Mouse (Mus musculus) ES-Bruce4 (cell line): ENCODE measurements around the gene Rpl37. TPM values are rescaled to one million over a fixed set of nuclear protein-coding genes. Genes with fewer than 3 reads are reported as not detected.

Experiments used
- H3K27ac ChIP-seq: 2 replicates; pipeline ENCODE4 v1.5.1; 2012; ENCODE audit warnings: low read length, inconsistent platforms; ENCODE audit not compliant: insufficient read depth
- H3K27me3 ChIP-seq: 2 replicates; pipeline ENCODE4 v1.6.1; 2012; ENCODE audit warnings: mild to moderate bottlenecking, low read length, inconsistent platforms; ENCODE audit not compliant: control insufficient read depth, poor library complexity, insufficient read depth, severe bottlenecking
- H3K36me3 ChIP-seq: 2 replicates; pipeline ENCODE4 v1.6.1; 2012; ENCODE audit warnings: inconsistent platforms, mild to moderate bottlenecking, low read length, moderate library complexity; ENCODE audit not compliant: control insufficient read depth, poor library complexity, insufficient read depth, severe bottlenecking
- H3K4me1 ChIP-seq: one replicate; pipeline ENCODE4 v1.8.1; 2011; ENCODE audit warnings: low read length; ENCODE audit not compliant: control insufficient read depth, insufficient read depth
- H3K4me3 ChIP-seq: 2 replicates; pipeline ENCODE4 v1.5.1; 2011; ENCODE audit warnings: low read depth, mild to moderate bottlenecking, low read length
- H3K9ac ChIP-seq: 2 replicates; pipeline ENCODE4 v1.6.1; 2012; ENCODE audit warnings: low read depth, mild to moderate bottlenecking, inconsistent platforms; ENCODE audit not compliant: poor library complexity, severe bottlenecking
- H3K9me3 ChIP-seq: replicated peaks from 2 replicates; pipeline ENCODE4 v1.6.1; 2012; ENCODE audit warnings: mild to moderate bottlenecking, low read length, inconsistent platforms; ENCODE audit not compliant: control insufficient read depth, poor library complexity, insufficient read depth, severe bottlenecking
- CTCF ChIP-seq: IDR thresholded peaks from one replicate; pipeline ENCODE4 v1.8.1; 2011; ENCODE audit warnings: low read depth, low read length
- EP300 ChIP-seq: IDR thresholded peaks from 2 replicates; pipeline ENCODE4 v1.6.1; 2011; ENCODE audit warnings: low read depth, low read length; ENCODE audit not compliant: insufficient read depth
- POLR2A ChIP-seq: IDR thresholded peaks from one replicate; pipeline ENCODE4 v1.8.1; 2011; ENCODE audit warnings: low read length; ENCODE audit not compliant: insufficient read depth
- polyA plus RNA-seq: library from polyadenylated mRNA; stranded (reverse); fragments of >200 nt; gene quantifications from 2 replicates; pipeline ENCODE4 v1.2.4, GENCODE M21; 2011; ENCODE audit warnings: low read depth; ENCODE audit not compliant: missing spikeins, insufficient read depth, insufficient read length

Gene Rpl37
- polyA plus RNA-seq, 1 experiment, result 685 TPM

- H3K27me3 ChIP-seq, result no peaks in the 10 kb centered on the region
- H3K36me3 ChIP-seq, result peaks cover 62% of the 10 kb centered on the region
- H3K9ac ChIP-seq, result 0 out of 2 replicates have a peak overlapping the region, but pooled peaks have one; percentile 76
- H3K4me1 ChIP-seq, result peaks cover 4% of the 10 kb centered on the region
- no peak overlapping the region for H3K4me3 ChIP-seq
- no peak for TF ChIP-seq POLR2A
- TF ChIP-seq EP300, result no peak
- TF ChIP-seq CTCF, result no peak
- peak overlapping the region; percentile 51; the same call in 1 of the 2 replicates for H3K27ac ChIP-seq
- H3K9me3 ChIP-seq, result no peaks in the 10 kb centered on the region
These were observed 2.7 kb downstream of the Rpl37 start for GRCm38 (mm10) chr15:5119192-5119591.

GRCm38 (mm10) chr15:5119707-5120106 is 3.3 kb downstream of the Rpl37 start:
- Histone ChIP-seq H3K4me3 (no peak overlapping the region), H3K4me1 (peaks cover 3% of the 10 kb centered on the region), H3K36me3 (peaks cover 65% of the 10 kb centered on the region), H3K27ac (peak overlapping the region; percentile 67), H3K9me3 (no peaks in the 10 kb centered on the region), H3K9ac (no peak overlapping the region), H3K27me3 (no peaks in the 10 kb centered on the region)
- TF ChIP-seq EP300, result no peak
- no peak for TF ChIP-seq CTCF
- no peak for TF ChIP-seq POLR2A

- H3K9ac ChIP-seq, result no peak overlapping the region
- H3K4me1 ChIP-seq, result peaks cover 2% of the 10 kb centered on the region
- TF ChIP-seq POLR2A, result no peak
- TF ChIP-seq EP300, result no peak
- no peak for TF ChIP-seq CTCF
- peaks cover 1% of the 10 kb centered on the region; the same call in 1 of the 2 replicates for H3K9me3 ChIP-seq
- H3K4me3 ChIP-seq, result no peak overlapping the region
- 0 out of 2 replicates have a peak overlapping the region, but pooled peaks have one; percentile 2 for H3K27ac ChIP-seq
- no peaks in the 10 kb centered on the region for H3K27me3 ChIP-seq
- H3K36me3 ChIP-seq, result peaks cover 70% of the 10 kb centered on the region
These were observed 5.3 kb downstream of the Rpl37 start for GRCm38 (mm10) chr15:5121535-5122313.

- H3K36me3 ChIP-seq, result peaks cover 23% of the 10 kb centered on the region
These were observed 10.0 kb downstream of the Rpl37 start for GRCm38 (mm10) chr15:5126456-5126855.

GRCm38 (mm10) chr15:5127487-5127886 is 11.0 kb downstream of the Rpl37 start:
- Histone ChIP-seq H3K27ac (no peak overlapping the region), H3K9me3 (peaks cover 9% of the 10 kb centered on the region; the same call in 1 of the 2 replicates), H3K27me3 (no peaks in the 10 kb centered on the region; the same call in 1 of the 2 replicates), H3K4me3 (no peak overlapping the region), H3K4me1 (no peaks in the 10 kb centered on the region), H3K36me3 (peaks cover 16% of the 10 kb centered on the region), H3K9ac (no peak overlapping the region)
- TF ChIP-seq EP300 (no peak), POLR2A (no peak), CTCF (no peak)

More at GRCm38 (mm10) chr15:5126456-5126855, 10.0 kb downstream of the Rpl37 start:
- TF ChIP-seq CTCF, result no peak
- no peak for TF ChIP-seq EP300
- no peak for TF ChIP-seq POLR2A
- no peak overlapping the region for H3K4me3 ChIP-seq
- H3K27ac ChIP-seq, result no peak overlapping the region
- no peak overlapping the region for H3K9ac ChIP-seq
- no peaks in the 10 kb centered on the region; the same call in 1 of the 2 replicates for H3K27me3 ChIP-seq
- H3K4me1 ChIP-seq, result no peaks in the 10 kb centered on the region
- peaks cover 9% of the 10 kb centered on the region; the same call in 1 of the 2 replicates for H3K9me3 ChIP-seq
